Mouse (Mus musculus) regulatory T cell (primary cell): Measurements from ENCODE around the gene Adpgk.
"Not testable (repeated sequence)": the region's sequence is repeated elsewhere in the genome, so short reads cannot be mapped to it uniquely, and the experiment has no call there.

Experiments used
- in situ Hi-C: fragments of 300-600 bp; cut with MboI, MseI; formaldehyde crosslinking; loops from one replicate; pipeline ENCODE4 v1.15.1; 2025; ENCODE audit warnings: high pct_unique_total_duplicates

Gene Adpgk

GRCm38 (mm10) chr9:59288685-59289410, 2.5 kb upstream of the Adpgk start:
- in situ Hi-C loops: no loop called here

GRCm38 (mm10) chr9:59289529-59290115, 1.7 kb upstream of the Adpgk start:
- in situ Hi-C loops: loop anchor here (10.0 kb wide), 1 partner anchor 185 kb away; no protein-coding TSS in a partner anchor

GRCm38 (mm10) chr9:59291688-59292492, 532 bp downstream of the Adpgk start:
- in situ Hi-C loops: loop anchor here (10.0 kb wide), 1 partner anchor 183 kb away; no protein-coding TSS in a partner anchor

GRCm38 (mm10) chr9:59292493-59292875, 1.1 kb downstream of the Adpgk start:
- in situ Hi-C loops: loop anchor here (10.0 kb wide), 1 partner anchor 182 kb away; no protein-coding TSS in a partner anchor

GRCm38 (mm10) chr9:59296419-59296818, 5.1 kb downstream of the Adpgk start:
- in situ Hi-C loops: loop anchor here (10.0 kb wide), 1 partner anchor 178 kb away; no protein-coding TSS in a partner anchor

GRCm38 (mm10) chr9:59307890-59308289, 16.5 kb downstream of the Adpgk start:
- in situ Hi-C loops: no loop called here

GRCm38 (mm10) chr9:59310582-59311283, 19.4 kb downstream of the Adpgk start:
- in situ Hi-C loops: no loop called here

GRCm38 (mm10) chr9:59311284-59311670, 19.9 kb downstream of the Adpgk start:
- in situ Hi-C loops: no loop called here

- in situ Hi-C loops: no loop called here
Measured at GRCm38 (mm10) chr9:59316206-59316605, 24.8 kb downstream of the Adpgk start.

- in situ Hi-C loops: no loop called here
Measured at GRCm38 (mm10) chr9:59324351-59324750, 33.0 kb downstream of the Adpgk start.

GRCm38 (mm10) chr9:59330055-59330454, 38.7 kb downstream of the Adpgk start:
- in situ Hi-C loops: no loop called here

- in situ Hi-C loops: no loop called here
Measured at GRCm38 (mm10) chr9:59336539-59336938, 45.2 kb downstream of the Adpgk start.

GRCm38 (mm10) chr9:59337889-59338288, 46.5 kb downstream of the Adpgk start:
- in situ Hi-C loops: no loop called here

GRCm38 (mm10) chr9:59338411-59338810, 47.1 kb downstream of the Adpgk start:
- in situ Hi-C loops: no loop called here

- in situ Hi-C loops: no loop called here
Measured at GRCm38 (mm10) chr9:59339107-59339506, 47.7 kb downstream of the Adpgk start.

- in situ Hi-C loops: loop anchor here (5.0 kb wide), 1 partner anchor 222 kb away; no protein-coding TSS in a partner anchor
Measured at GRCm38 (mm10) chr9:59340002-59340401, 48.6 kb downstream of the Adpgk start.

GRCm38 (mm10) chr9:59346176-59346575, 54.8 kb downstream of the Adpgk start:
- in situ Hi-C loops: no loop called here

- in situ Hi-C loops: no loop called here
Measured at GRCm38 (mm10) chr9:59352586-59353252, 61.4 kb downstream of the Adpgk start.

- in situ Hi-C loops: no loop called here
Measured at GRCm38 (mm10) chr9:59353253-59353639, 61.9 kb downstream of the Adpgk start, which contains the start of gene Bbs4. Gene Bbs4 (minus strand): TSS chr9:59353508.

- in situ Hi-C loops: not testable (repeated sequence)
Measured at GRCm38 (mm10) chr9:59358041-59358440, 66.7 kb downstream of the Adpgk start.

GRCm38 (mm10) chr9:59360487-59360886, 69.1 kb downstream of the Adpgk start:
- in situ Hi-C loops: not testable (repeated sequence)
